Mouse (Mus musculus): ENCODE measurements around the gene Mtfr2.
A peak's percentile ranks its signal among the peaks of the same experiment; 100 is the strongest.

Mtfr2 gene

DNA sequence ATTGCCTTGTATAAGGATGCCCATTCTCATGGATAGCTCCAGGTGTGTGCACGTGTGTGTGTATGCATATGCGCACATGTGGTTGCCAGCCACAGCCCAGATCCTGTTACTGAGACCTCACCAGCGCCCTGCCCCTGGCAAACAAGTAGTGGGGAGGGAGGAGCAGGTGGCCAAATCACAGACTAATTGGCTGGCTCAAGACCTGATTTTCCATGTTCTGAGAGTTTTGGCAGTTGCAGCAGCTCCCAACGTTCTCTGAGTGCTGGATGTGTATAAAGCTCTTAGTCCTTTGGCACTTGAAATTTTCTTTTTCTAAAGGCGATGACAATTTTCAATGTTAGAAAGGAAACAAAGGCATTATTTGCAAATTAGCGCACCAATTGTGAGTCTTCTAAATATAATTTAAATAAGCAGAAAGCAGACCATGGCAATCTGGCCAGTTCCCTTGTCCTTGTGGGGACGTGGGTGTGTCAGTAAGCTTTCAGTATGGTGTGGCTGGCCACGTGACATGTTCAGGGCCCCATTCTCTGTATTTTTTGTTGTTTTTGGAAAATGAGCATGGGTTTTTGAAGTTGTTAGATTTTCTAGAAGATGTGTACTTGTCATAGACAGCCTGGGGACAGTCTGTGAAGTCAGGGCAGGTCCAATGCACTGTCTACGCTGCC is 31.6 kb downstream of the Mtfr2 start:
- peak; percentile 63 for DNase-seq (ENCODE audit: low read depth, low spot score)

- DNase-seq (ENCODE audit: low read depth, low spot score) = no peak
These were observed 33.2 kb downstream of the Mtfr2 start for GRCm38 (mm10) chr10:20380798-20381197.

DNA sequence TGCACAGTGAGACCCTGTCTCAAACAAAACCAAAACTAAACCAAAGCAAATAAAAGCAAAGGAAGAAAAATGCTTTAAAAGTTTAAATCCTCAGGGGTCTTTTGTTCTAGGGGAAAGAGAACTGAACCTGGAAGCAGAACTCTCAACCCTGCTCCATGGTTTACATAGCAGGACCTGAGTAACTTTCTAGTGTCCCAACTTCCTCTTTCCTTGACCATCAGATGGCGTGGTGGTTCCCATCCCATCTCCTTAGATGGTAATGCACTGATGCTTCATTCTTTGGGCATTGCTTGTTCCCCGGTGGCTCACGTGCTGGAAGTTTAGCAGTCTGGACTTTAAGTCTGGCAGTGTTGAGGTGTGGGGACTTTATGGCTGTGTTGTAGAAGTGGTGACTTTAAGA is 33.8 kb downstream of the Mtfr2 start:
- no peak for DNase-seq (ENCODE audit: low read depth, low spot score)

- DNase-seq (ENCODE audit: low read depth, low spot score) = no peak
These were observed 35.3 kb downstream of the Mtfr2 start for GRCm38 (mm10) chr10:20382807-20383419.

DNA sequence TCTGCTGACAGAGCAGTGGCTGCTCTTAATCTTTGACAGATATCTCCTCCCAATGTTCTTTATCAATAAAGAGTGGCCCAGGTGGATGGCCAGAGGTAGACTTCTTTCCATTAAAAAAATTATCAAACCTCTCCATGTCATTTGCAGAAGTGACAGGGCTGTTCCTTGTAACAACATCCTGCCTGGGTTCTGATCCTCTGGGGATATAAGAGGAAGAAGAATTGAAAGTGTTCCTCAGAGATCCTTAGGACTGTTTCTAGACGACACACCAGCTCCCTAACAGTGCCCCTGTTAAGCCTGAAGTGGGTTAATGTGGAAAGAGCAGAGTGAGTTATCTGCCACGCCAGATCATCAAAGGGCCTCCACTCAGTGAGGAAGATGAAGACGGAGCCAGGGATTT is 43.0 kb downstream of the Mtfr2 start:
- no peak for DNase-seq (ENCODE audit: low read depth, low spot score)

GRCm38 (mm10) chr10:20394815-20395214 is 47.2 kb downstream of the Mtfr2 start:
- DNase-seq (ENCODE audit: low read depth, low spot score) = no peak

DNA sequence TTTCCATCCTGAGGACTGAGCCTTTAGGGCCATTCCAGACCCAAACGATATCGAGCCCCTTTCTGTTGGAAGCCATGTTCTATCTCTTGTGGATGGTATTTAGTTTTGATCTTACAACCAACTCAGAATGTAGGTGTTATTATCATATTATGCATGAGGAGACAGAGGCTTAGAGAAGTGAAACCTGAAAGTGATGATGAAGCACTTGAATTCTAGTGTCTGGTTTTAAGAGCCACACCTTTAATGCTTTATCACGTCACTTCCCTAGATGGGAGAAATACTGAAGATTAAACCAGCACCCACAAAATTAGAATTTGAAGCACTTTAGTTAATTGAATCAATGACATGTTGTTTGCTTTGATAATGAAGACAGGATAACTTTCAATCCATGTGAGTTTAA is 48.2 kb downstream of the Mtfr2 start:
- DNase-seq (ENCODE audit: low read depth, low spot score) = no peak

GRCm38 (mm10) chr10:20398224-20398623 is 50.7 kb downstream of the Mtfr2 start:
- no peak for DNase-seq (ENCODE audit: low read depth, low spot score)

DNA sequence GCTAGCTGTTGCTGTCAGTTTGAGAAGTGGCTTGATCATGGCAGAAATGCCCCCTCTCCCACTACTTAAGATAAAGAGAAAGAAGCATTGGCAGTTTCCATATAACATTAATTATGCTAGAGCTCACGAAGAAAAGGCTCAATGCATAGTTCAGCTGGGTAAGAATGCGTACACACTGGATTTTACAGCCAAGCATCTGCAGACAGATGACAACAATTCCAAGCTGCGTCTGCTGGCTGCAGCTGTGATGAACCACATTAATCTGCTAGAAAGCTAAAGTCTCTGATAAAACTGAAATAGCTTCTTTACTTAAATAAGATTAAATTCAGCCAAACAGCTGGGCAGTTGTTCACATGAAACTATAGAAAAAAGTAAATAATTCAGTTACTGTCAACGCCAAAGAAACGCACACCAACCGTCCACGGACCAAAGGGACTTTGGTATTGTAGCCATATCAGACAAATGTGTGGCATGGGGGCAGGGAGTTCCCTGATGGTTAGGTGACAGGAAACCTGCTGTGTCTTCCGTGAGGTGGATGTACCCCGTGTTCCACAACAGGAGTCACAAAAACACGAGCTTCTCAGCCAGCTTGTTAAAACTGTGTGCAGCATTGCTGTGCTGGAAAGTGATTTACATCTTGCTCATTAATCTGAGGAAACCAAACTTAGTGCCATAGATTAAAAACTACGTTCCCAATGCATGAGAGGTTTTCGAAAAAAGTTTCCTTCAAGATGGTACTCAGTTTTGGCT is 51.2 kb downstream of the Mtfr2 start:
- no peak for DNase-seq (ENCODE audit: low read depth, low spot score)

GRCm38 (mm10) chr10:20400406-20400805 is 52.8 kb downstream of the Mtfr2 start:
- DNase-seq (ENCODE audit: low read depth, low spot score) = peak; percentile 60

DNA sequence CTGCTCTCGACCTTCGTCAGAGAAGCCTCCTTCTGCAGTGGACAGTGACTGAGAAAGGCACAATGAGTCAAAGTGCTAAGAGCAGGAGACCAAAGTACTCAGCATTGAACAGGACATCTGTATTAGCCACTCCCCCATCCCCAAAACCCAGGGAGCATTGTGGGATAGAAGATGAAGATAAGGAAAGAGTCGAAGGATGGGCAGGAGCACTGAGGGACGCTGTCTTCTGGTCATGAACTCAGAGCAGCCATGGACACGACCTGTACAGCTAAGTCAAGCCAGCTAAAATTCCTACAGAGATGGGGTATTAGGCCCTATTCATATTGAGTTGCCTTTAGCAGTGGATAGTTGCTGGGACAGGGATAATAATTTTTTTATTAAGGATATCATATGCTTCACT is 55.4 kb downstream of the Mtfr2 start:
- no peak for DNase-seq (ENCODE audit: low read depth, low spot score)

GRCm38 (mm10) chr10:20405471-20405870 is 57.9 kb downstream of the Mtfr2 start:
- DNase-seq (ENCODE audit: low read depth, low spot score) = peak; percentile 72

DNA sequence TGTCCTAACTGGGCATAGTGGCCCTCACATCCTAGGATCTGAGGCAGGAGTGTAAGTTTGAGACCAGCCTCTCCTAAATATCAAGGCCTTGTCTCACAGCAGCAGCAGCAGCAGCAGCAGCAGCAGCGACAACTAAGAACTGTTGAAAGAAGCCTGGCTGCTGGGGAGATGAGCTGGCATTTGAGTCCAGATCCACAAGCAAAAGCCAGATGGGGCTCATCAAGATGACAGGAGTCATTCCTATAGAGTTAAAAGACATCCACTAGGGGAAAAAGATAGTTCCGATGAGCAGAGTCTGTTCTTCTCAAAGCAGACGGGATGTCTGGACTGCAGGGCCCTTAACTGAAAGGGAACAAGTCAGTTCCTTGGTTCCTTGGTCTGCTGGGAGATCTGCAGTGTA is 60.8 kb downstream of the Mtfr2 start:
- no peak for DNase-seq (ENCODE audit: low read depth, low spot score)

- no peak for DNase-seq (ENCODE audit: low read depth, low spot score)
These were observed 61.6 kb downstream of the Mtfr2 start for GRCm38 (mm10) chr10:20409181-20409580.

Measured in ZHBTc4 (cell line).